Mouse (Mus musculus) adrenal gland, adult 18-20 months (tissue): ENCODE data around the gene Zbtb8os. TPM values are rescaled to one million over a fixed set of nuclear protein-coding genes. Genes with fewer than 3 reads are reported as not detected.
A peak's percentile ranks its signal among the peaks of the same experiment; 100 is the strongest.

Experiments
- DNase-seq, 2 experiments: peaks; one replicate each; pipeline ENCODE4 v3.0.0; 2021 to 2022; ENCODE audit warnings: low spot score in 2 of 2
- total RNA-seq, 2 experiments: library from RNA; stranded (reverse); gene quantifications; 1 replicate in 1 of 2; 2 replicates in 1 of 2; pipeline ENCODE4 v1.2.3; 2021

The Zbtb8os gene
- total RNA-seq, 2 experiments from 2014 or later = 49.4 to 52.4 TPM

DNA sequence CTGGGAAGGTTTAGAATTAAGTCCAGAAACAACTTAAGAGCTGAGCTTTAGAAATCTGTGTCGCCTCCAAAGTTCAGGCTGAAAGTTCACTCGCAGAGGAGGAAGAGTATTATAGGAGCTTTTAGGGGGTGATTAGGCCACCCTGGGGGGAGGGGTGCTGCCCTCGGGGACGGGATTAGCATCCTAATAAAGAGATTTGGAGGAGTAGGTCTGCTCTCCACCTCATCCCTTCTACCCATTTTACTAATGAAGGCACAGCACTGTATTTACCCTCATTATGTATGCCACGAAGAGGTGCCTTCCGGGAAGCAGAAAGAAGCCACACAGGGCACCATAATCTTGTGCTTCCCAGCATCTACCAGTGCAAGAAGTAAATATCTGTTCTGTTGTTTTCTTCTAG lies 39.5 kb downstream of the Zbtb8os start:
- no peak for DNase-seq

DNA sequence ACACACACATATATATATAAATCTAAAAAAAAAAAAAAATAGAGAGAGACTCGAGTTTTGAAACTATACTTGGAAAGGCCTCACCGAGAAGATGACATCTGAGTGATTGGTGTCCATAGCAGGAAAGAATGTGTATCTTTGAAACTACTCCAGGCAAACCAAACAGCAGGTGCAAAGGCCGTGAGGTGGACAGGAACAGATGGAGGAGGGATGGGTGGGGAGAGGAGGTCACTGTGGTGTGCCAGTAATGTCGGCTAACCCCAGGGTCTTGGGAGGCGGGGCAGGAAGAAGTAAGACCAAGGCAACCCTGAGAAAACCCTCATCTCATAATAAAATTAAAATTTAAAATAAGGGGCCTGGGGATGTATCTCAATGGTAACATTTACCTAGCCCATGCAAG lies 40.3 kb downstream of the Zbtb8os start:
- DNase-seq = no peak

DNA sequence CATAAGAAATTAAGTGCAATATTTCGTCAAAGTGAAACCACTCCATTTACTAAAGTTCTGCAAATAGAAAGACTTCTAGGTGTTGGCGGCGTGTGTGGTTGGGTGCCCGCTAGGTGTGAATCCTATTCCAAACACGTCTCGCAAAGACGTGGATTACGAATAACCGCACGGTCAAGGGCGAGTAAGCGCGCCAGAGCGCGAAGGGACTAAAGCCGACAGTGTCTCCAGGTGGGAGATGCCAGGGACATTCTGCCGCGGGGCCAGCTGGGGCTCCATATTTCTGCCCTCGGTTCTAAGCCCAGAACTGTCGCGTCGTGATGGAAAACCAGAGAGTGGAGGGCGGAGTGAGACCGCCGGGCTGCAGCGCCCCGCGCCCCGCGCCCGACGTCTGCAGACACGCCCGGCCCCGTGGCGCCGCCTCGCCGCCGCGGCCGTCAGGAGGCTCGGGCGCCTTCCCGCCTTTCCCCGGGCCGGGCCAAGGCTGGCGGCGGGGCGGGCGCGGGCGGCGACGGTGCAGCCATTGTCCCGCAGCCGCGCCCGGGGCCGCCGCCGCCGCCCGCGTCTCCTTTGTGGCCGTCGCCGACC lies 41.6 kb downstream of the Zbtb8os start:
- DNase-seq = peak; percentile 47 to 60

DNA sequence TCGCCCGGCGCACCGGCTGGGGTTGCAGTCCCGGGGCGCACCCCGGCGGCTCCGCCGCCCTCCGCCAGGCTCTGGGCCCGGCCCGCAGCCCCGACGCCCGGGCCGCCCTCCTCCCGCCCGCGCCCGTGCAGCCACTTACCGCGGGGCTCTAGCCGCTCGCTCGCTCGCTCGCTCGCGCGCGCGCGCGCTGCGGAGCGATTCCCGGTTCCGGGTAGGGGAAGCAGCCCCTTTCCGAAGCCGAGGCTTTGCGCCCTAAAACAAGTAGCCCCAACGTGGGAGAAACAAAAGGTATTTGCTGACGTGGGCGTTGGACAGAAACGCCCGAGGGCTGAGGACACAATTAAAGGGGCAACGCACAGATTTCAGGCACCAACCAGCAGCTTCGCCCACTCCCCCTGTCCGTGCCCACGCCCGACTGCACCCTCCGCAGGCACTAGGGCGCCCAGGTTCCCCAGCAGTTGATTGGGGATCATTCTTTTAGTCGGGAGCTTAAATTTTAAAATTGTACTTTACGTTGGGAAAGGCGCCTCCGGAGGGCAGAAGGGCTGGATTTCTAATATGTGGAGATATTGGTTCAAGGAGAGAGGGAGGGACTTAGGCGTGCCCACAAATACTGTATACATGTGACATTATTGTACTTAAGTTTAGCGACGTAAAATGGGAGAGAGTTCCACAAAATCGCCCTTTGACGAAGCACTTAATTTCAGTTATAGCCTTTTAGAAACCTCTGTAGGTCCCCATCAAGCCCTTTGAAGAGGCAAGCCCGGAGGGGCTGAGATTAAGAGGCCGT lies 42.3 kb downstream of the Zbtb8os start, which contains the start of gene Zbtb8a:
Gene Zbtb8a, minus strand, starts transcription at position 516 of the 790 bp plus-strand sequence.
- peak; percentile 48 to 50 for DNase-seq

DNA sequence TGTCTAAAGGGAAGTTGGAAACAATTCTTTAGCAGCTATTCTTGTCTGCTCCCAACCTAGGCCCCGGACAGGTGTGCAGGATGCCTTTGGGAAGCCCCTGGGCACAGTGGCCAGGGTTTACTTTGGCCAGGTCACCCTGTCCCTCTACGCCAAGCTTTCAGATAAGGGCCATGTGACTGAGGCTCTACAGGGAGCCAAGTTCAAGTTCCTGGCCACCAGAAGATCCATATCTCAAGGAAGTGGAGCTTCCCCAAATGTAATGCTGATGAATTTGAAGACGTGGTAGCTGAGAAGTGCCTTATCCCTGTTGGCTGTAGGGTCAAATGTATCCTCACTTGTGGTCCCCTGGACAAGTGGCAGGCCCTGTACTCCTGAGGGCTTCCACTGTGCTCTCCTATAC lies 44.3 kb downstream of the Zbtb8os start:
- no peak for DNase-seq

DNA sequence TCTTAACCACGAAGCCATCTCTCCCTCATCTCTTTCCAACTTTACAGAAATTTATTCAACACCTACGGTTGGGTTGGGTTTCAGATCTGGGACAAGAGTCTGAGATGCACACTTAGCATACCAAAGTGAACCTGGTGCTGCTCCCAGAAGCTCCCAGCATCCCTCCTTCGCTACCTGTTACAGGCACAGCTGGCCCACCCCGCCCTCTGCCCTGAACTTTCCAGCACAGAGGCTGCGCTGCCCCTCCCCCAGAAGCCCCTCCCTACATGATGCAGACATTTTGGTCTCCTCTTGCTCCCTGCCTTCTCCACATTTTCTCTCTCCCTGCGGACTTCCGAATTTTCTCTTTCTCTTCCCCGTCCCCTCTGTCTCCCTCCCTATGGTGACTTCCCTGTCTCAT lies 45.7 kb downstream of the Zbtb8os start:
- no peak for DNase-seq

DNA sequence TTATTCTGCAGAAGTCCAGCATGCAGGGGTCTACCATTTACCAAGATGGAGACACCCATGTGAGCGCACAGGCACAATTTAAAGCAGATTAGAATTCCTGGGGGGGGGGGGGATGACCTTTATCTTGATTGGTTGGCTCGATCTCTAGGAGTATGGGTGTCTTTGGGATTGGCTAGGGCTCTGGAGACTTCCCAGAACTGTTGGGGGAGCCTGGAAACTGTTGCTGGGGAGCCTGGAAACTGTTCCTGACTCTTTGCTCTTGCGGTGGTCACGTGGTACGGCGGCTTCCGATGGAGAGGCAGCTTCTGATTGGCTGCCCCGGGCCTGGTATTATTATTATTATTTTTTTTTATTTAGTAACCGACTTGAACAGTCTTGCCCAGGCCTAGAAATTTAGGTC lies 46.5 kb downstream of the Zbtb8os start:
- DNase-seq = no peak

DNA sequence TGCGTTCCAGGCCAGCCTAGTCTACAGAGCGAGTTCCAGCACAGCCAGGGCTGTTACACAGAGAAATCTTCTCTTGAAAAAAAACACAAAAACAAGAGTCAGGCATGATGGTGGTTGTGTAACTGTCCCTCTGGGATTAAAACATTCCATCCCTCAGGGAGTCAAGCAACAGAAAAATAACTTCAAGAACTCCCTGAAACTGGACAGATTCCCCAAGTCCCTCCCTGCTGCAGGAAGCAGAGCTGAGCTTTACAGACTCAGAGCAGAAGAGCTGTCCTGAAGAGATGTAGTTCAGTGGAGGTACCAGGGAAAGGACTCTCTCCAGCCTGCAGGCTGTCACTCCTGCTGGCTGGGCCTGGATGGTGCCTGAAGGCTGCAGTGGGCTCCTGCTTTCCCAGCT lies 47.0 kb downstream of the Zbtb8os start:
- no peak for DNase-seq

DNA sequence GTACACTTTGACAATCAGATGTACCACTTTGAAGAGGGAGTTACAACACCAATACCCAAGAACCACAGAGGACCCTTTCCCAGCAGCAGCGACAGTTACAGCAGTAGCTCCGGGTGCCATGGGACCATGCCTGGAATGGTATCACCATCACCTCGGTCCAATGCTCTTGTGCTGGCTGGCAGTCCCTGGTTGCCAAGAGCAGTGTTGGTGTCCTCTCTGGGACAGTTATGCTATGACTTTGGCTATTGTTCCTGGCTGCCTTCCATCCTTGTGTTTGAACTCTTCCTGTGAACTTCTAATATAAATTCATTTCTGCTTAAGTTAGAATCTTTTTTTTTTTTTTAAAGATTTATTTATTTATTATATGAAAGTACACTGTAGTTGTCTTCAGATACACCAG lies 48.1 kb downstream of the Zbtb8os start:
- no peak for DNase-seq

DNA sequence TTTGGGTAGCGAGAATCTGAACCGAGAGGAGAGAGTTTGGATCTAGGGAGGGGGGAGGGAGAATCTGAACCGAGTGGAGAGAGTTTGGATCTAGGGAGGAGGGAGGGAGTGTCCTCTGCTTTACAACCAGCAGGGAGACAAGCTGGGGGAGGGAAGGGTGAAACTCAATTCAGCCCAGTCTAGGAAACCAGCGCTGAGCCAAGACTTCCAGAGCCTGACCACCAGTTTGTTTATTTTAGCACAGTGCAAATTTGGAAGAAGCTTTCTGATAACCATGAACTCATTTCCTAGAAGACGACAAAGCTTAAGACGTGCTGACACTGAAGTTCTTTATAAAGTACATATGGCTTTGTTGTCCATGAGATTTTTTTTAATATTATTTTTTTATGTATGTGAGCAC lies 48.9 kb downstream of the Zbtb8os start:
- DNase-seq = no peak

DNA sequence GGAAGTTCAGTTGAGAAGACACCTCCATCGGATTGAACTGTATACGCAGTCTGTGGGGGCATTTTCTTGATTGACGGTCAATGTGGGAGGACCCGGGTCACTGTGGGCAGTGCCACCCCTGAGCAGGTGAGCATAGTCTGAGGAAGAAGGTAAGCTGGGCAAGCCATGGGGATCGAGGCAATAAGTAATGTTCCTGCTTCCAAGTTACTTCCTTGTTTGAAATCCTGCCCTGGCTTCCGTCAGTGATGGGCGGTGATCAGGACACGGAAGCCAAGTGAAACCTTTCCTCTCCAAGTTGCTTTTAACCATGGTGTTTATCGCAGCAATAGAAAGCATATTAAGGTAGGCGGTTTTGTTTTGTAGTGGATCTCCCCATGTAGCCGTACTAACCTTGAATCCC lies 50.2 kb downstream of the Zbtb8os start:
- no peak for DNase-seq

DNA sequence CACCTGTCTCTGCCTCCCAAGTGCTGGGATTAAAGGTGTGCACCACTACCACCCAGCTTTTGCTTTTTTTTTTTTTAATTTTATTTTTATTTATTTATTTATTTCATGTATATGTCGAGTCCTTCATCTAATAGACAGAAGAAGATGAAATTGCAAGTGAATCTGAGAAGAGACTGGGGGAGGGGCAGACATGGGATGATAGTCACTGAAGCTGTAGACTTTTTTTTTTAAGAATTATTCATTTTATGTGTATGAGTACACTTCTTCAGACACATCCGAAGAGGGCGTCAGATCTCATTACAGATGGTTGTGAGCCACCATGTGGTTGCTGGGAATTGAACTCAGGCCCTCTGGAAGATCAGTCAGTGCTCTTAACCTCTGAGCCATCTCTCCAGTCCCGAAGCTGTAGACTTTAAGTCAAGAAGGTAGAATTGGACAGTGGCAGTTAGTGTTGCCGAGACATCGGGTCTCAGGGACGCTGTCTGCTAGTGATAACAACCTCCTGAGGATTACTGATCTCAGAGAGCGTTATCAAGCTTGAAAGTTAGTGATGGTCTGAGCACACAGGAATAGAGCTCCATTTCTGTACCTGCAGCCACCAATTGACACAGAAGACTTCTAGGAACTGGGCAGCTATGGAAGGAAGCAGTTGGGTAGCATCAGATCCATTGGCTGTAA lies 50.9 kb downstream of the Zbtb8os start:
- DNase-seq = no peak

DNA sequence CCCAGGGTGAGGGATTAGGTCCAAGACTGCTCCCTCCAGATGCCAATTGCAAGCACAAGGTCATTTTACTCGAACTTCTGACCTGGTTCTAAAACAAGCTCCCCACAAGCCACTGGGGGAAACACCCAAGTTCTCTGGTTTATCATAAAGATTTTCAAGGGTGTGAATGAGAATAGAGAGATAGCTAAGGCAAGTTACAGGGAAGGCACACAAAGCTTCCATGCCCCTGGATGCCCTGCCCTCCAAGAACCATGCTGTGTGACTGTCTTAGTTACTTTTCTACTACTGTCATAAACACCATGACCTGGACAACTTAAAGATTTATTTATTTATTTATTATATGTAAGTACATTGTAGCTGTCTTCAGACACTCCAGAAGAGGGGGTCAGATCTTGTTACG lies 51.5 kb downstream of the Zbtb8os start:
- no peak for DNase-seq

DNA sequence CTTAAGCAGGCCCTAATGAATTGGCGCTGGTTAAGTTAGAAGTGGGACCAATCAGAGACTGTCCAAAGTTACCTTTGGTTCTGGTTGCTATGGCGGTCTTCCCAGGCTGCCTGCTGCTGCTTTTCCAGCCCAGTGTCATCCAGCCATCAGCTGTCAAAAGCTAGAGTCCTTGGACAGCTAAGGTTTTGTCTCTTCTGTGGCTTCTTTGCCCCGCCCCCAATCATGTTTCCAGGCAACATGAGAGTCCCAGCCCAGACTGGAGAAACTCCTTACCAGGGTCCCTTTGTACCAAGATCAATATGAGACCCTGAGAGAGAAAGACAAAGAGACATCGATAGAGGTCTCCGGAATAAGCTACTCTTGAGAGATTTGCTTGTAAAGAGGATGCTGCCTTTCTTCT lies 52.9 kb downstream of the Zbtb8os start:
- no peak for DNase-seq

DNA sequence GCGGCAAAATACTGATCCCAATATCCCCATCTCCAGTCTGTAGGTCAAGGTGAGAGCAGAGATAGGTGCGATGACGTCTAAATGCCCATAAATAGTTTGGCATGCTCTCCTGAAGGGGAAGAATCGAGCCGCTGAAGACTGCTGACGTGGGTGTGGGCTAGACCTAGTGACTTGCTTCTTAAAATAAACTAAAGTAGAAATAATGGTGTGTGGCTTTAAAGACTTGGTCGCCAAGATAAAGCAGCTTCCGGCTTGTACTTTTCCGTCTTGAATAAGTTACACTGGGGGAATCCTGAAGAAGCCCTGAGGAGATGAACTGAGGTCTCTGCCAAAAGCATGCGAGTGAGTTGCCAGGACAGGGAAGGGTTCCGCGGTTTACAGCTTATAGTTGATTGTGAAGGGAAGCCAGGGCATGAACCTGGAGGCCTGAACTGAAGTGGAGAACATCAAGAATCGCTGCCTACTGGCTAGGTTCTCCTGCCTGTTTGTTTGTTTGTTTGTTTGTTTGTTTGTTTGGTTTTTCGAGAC lies 54.8 kb downstream of the Zbtb8os start:
- no peak for DNase-seq

DNA sequence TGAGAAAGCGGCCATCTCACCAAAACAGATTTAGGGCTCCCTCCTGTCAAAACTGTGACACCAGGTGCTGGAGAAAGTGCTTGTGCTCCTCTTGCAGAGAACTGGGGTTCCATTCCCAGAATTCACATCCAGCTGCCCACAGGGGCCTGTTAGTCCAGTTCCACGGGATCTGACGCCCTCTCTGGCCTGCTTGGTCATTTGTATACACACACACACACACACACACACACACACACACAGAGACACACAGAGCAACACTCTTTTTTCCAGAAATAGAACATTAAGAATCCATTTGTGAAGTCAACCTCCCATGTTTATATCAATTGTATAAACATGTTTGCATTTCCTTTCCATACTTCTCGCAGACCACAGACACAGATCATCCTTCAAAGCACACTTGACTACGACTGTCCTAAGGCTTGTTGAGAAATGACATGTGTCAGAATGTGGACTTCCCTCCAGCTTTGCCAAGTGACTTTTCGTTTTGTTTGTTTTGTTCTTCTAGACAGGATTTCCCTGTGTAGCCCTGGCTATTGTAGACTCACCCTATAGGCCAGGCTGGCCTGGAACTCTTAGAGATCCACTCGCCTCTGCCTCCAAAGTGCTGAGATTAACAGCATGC lies 55.6 kb downstream of the Zbtb8os start:
- no peak for DNase-seq

DNA sequence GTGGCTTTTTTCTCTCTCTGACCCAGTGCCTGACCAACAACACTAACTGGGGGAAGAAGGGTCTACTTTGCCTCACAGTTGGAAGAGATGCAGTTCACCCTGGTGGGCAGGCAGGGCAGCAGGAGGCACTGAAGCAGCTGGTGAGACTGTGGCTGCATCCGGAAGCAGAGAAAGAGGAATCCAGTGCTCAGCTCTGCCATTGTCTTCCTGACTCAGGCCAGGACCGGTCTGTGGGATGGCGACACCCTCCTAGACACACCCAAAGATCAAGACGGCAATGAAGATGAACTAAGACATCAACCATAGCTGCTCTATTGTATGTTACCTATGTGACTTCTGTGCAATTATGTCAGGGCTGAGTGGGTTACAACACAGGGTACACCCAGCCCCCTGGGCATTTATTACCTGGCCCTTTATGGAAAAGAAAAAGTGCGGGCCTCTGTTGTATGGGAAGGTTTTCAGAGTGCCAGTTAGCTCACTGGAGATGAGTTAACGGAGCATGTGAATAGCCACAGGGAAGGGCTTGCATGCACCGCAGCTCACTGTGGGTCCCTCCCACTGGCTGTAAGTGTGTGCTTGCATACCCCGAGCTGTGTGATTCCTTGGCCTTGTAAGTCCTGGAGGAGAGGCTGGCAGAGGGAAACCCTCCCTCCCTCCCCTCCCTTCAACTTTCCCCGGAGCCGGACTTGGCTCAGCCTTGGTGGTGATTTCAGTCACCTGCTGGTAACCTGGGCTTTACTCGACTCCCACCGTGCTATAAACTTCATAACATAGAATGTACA lies 58.8 kb downstream of the Zbtb8os start:
- DNase-seq = no peak

DNA sequence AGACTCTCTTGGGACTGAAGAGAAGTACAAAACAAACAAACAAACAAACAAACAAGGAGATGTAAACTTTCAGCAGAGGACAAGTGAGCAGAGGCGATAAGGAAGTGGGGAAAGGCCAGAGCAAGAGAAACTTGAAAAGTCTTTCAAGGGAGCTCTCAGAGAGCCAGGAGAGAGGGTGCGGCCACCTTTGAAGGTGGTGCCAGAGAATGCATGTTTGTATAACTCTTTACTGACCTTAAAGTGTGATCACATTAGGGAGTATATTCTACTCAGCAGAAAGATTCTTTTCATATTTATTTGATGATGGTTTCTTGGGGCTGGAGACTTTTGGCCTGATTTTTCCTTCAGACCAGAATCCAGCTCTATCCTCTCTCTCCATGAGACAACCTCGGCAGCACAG lies 61.5 kb downstream of the Zbtb8os start:
- no peak for DNase-seq

DNA sequence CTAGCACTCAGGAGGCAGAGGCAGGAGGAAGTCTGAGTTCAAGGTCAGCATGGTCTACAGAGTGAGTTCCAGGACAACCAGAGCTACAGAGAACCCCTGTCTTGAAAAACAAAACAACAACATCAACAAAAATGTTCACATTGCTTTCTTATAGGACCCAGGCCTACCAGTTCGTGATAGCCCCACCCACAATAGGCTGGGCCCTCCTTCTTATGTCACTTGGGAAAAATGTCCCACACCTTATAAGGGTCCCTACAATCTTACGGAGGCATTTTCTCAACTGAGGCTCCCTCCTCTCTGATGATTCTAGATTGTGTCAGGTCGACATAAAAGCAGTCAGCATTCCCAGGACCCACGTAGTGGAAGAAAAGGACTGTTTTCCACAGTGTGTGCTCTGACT lies 64.3 kb downstream of the Zbtb8os start:
- no peak for DNase-seq
